Comparison of ENCODE assay signal across 19 mouse cellular contexts in the genomic region with DNA sequence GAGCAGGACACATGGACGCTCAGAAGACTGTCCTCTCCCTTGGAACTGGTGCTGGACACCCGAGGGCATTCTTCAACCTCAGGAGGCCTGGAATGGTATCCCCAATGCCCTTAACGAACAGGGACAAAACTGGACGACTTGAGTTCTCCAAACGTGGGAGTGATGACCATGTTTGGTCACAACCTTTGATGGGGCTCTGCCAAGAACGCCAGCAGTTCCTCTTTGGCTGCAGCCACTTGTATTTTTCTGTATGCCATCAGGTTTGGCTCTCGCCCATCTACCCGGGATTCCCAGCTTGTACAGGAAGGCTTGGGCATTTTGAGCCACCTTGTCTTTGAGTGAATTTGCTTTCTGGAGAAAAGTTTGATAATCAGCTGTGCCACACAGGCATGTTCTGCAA. TPM values are rescaled to one million over a fixed set of nuclear protein-coding genes. Genes with fewer than 3 reads are reported as not detected.
DNase-seq lines count a peak whose midpoint lies in the region; ATAC-seq and TF ChIP-seq lines count a peak whose summit lies in the region.
"Had no signal": no experiment of that assay in that cellular context is flagged by ENCODE, and none has a peak within 500 bp of the region (broad histone marks: within the 10 kb centered on the region; RNA-seq: fewer than 3 reads in every experiment).

No protein-coding gene starts in this region.

- DNase-seq in heart, postnatal 0 days (ENCODE audit: low spot score), result no peak
- DNase-seq in heart, adult 8-10 months (ENCODE audit: low spot score), result no peak
- DNase-seq in cerebellum, adult 2 months, result peak; percentile 82 to 86
- no peak for DNase-seq in embryonic facial prominence, embryonic 10.5 days (ENCODE audit: low spot score)
- DNase-seq: adrenal gland, adult 2 months; gastrocnemius, postnatal 36 days; kidney, adult 8-10 months; thymus, postnatal 25 days had no signal

- H3K4me2 ChIP-seq in heart, postnatal 0 days (ENCODE audit: low read depth, low read length), result no peak overlapping the region
- H3K4me2 ChIP-seq in intestine, postnatal 0 days (replicated peaks; ENCODE audit: low read depth), result peak overlapping the region; percentile 38; the same call in 1 of the 2 replicates
- no peak overlapping the region for H3K4me2 ChIP-seq in kidney, embryonic 14.5 days (replicated peaks; ENCODE audit: low read depth, low read length)
- H3K4me2 ChIP-seq: embryonic facial prominence, embryonic 13.5 days; forebrain, embryonic 12.5 days; hindbrain, embryonic 13.5 days had no signal

- no peaks in the 10 kb centered on the region for H3K36me3 ChIP-seq in heart, postnatal 0 days (replicated peaks; ENCODE audit: control insufficient read depth, insufficient read depth, low read length)
- no peaks in the 10 kb centered on the region for H3K36me3 ChIP-seq in intestine, postnatal 0 days (ENCODE audit: control insufficient read depth, insufficient read depth)
- no peaks in the 10 kb centered on the region for H3K36me3 ChIP-seq in kidney, embryonic 14.5 days (ENCODE audit: control insufficient read depth, insufficient read depth, low read length)
- no peaks in the 10 kb centered on the region for H3K36me3 ChIP-seq in embryonic facial prominence, embryonic 10.5 days (replicated peaks)
- H3K36me3 ChIP-seq: embryonic facial prominence, embryonic 13.5 days; forebrain, embryonic 12.5 days; hindbrain, embryonic 13.5 days had no signal

- H3K9me3 ChIP-seq in heart, postnatal 0 days (replicated peaks; ENCODE audit: control insufficient read depth, low read length), result no peaks in the 10 kb centered on the region
- no peaks in the 10 kb centered on the region for H3K9me3 ChIP-seq in intestine, postnatal 0 days (ENCODE audit: control insufficient read depth)
- no peaks in the 10 kb centered on the region for H3K9me3 ChIP-seq in kidney, embryonic 14.5 days (ENCODE audit: control insufficient read depth, low read length)
- H3K9me3 ChIP-seq in embryonic facial prominence, embryonic 10.5 days, result no peaks in the 10 kb centered on the region
- H3K9me3 ChIP-seq: embryonic facial prominence, embryonic 13.5 days; forebrain, embryonic 12.5 days; hindbrain, embryonic 13.5 days; megakaryocyte, embryonic 14.5 days had no signal

- TF ChIP-seq POLR2A in cerebellum, adult 2 months (IDR thresholded peaks at IDR 0.05; ENCODE audit: borderline replicate concordance, insufficient read depth, low read length), result no peak

- 0 out of 2 replicates have a peak overlapping the region, but pooled peaks have one; percentile 26 for H3K27ac ChIP-seq in heart, postnatal 0 days (ENCODE audit: low read depth)
- no peak overlapping the region for H3K27ac ChIP-seq in cerebellum, adult 2 months (ENCODE audit: insufficient read depth, low read length)
- no peak overlapping the region for H3K27ac ChIP-seq in intestine, postnatal 0 days (ENCODE audit: low read depth, low read length)
- H3K27ac ChIP-seq in kidney, embryonic 14.5 days (ENCODE audit: low read depth, low read length), result no peak overlapping the region
- no peak overlapping the region for H3K27ac ChIP-seq in embryonic facial prominence, embryonic 10.5 days (replicated peaks)
- H3K27ac ChIP-seq: embryonic facial prominence, embryonic 13.5 days; forebrain, embryonic 12.5 days; hindbrain, embryonic 13.5 days had no signal

- 42% methylated on average over 8 of the region's 8 CpGs for WGBS in heart, postnatal 0 days
- 13% methylated on average over 8 of the region's 8 CpGs for WGBS in cerebellum, adult 2 months
- WGBS in intestine, postnatal 0 days, result 72% methylated on average over 8 of the region's 8 CpGs
- 71% methylated on average over 8 of the region's 8 CpGs for WGBS in kidney, embryonic 14.5 days
- WGBS in embryonic facial prominence, embryonic 10.5 days, result 86% methylated on average over 8 of the region's 8 CpGs

- peaks cover 25% of the 10 kb centered on the region for H3K4me1 ChIP-seq in heart, postnatal 0 days (ENCODE audit: control insufficient read depth, insufficient read depth)
- H3K4me1 ChIP-seq in cerebellum, adult 2 months (ENCODE audit: control insufficient read depth, insufficient read depth, low read length), result peaks cover 24% of the 10 kb centered on the region
- H3K4me1 ChIP-seq in intestine, postnatal 0 days (replicated peaks; ENCODE audit: control insufficient read depth, insufficient read depth, low read length), result no peaks in the 10 kb centered on the region; the same call in 1 of the 2 replicates
- no peaks in the 10 kb centered on the region for H3K4me1 ChIP-seq in kidney, embryonic 14.5 days (ENCODE audit: control insufficient read depth, insufficient read depth, low read length)
- H3K4me1 ChIP-seq in embryonic facial prominence, embryonic 10.5 days, result peaks cover 12% of the 10 kb centered on the region

- no peak overlapping the region for H3K4me3 ChIP-seq in heart, postnatal 0 days (ENCODE audit: low read depth, low read length)
- H3K4me3 ChIP-seq in cerebellum, adult 2 months (replicated peaks; ENCODE audit: insufficient read depth, low read depth, low read length), result no peak overlapping the region
- H3K4me3 ChIP-seq in intestine, postnatal 0 days (ENCODE audit: low read depth, low read length), result no peak overlapping the region
- H3K4me3 ChIP-seq in kidney, embryonic 14.5 days (ENCODE audit: low read length), result no peak overlapping the region
- no peak overlapping the region for H3K4me3 ChIP-seq in embryonic facial prominence, embryonic 10.5 days
- H3K4me3 ChIP-seq: embryonic facial prominence, embryonic 13.5 days; forebrain, embryonic 12.5 days; hindbrain, embryonic 13.5 days; megakaryocyte, embryonic 14.5 days had no signal

- no peak for TF ChIP-seq EP300 in heart, postnatal 0 days (IDR thresholded peaks at IDR 0.05; ENCODE audit: low read depth)

- no peak for ATAC-seq in heart, postnatal 0 days (ENCODE audit: insufficient read depth, low read depth)
- peak; percentile 17; the same call in 1 of the 2 replicates for ATAC-seq in cerebellum, adult (ENCODE audit: insufficient number of reproducible peaks, low FRiP score, low TSS enrichment)
- ATAC-seq in intestine, postnatal 0 days, result no peak
- no peak for ATAC-seq in kidney, embryonic 14.5 days (ENCODE audit: low FRiP score, low TSS enrichment)
- ATAC-seq: Patski had no signal

- no peak for TF ChIP-seq CTCF in heart, postnatal 0 days (IDR thresholded peaks at IDR 0.05; ENCODE audit: low read depth)
- no peak for TF ChIP-seq CTCF in cerebellum, adult 2 months (IDR thresholded peaks at IDR 0.05; ENCODE audit: borderline replicate concordance, insufficient read depth, low read depth, low read length)
- TF ChIP-seq CTCF in intestine, postnatal 0 days (IDR thresholded peaks at IDR 0.05; ENCODE audit: low read depth), result no peak

- no peak overlapping the region for H3K9ac ChIP-seq in heart, postnatal 0 days (replicated peaks; ENCODE audit: low read depth, low read length)
- H3K9ac ChIP-seq in intestine, postnatal 0 days (ENCODE audit: low read depth, low read length), result no peak overlapping the region
- H3K9ac ChIP-seq in kidney, embryonic 14.5 days (ENCODE audit: low read depth, low read length), result no peak overlapping the region
- H3K9ac ChIP-seq: embryonic facial prominence, embryonic 13.5 days; forebrain, embryonic 12.5 days; hindbrain, embryonic 13.5 days had no signal

- no peaks in the 10 kb centered on the region; the same call in 1 of the 2 replicates for H3K27me3 ChIP-seq in heart, postnatal 0 days (ENCODE audit: control insufficient read depth, insufficient read depth, low read length)
- no peaks in the 10 kb centered on the region for H3K27me3 ChIP-seq in cerebellum, adult 2 months (ENCODE audit: control insufficient read depth, insufficient read depth, low read length)
- no peaks in the 10 kb centered on the region for H3K27me3 ChIP-seq in intestine, postnatal 0 days (replicated peaks; ENCODE audit: control insufficient read depth, insufficient read depth, low read length)
- H3K27me3 ChIP-seq in kidney, embryonic 14.5 days (ENCODE audit: control insufficient read depth, insufficient read depth, low read length), result no peaks in the 10 kb centered on the region
- no peaks in the 10 kb centered on the region for H3K27me3 ChIP-seq in embryonic facial prominence, embryonic 10.5 days (replicated peaks; ENCODE audit: low read depth, poor library complexity, severe bottlenecking)
- H3K27me3 ChIP-seq: CH12.LX; embryonic facial prominence, embryonic 13.5 days; forebrain, embryonic 12.5 days; hindbrain, embryonic 13.5 days; Patski had no signal

RNA-seq across cellular contexts. Expression of a gene that starts 8.0 kb away (rescaled TPM):
- total RNA-seq in heart, postnatal 0 days (2014; rRNA removed; ENCODE audit: low replicate concordance), result not detected in 2 replicates
- polyA plus RNA-seq in heart, postnatal 0 days (2015; fragmentation: Nextera tagmentation; extraction: Ambion mirVana), result 0.10 TPM in 1 of 2 replicates, not detected in the other
- not detected for total RNA-seq in heart, adult 8-10 months (2022)
- 1.7 and 3.0 TPM in 2 replicates for polyA plus RNA-seq in cerebellum, adult 2 months (2012; rRNA removed)
- not detected in 2 replicates for polyA plus RNA-seq in intestine, postnatal 0 days (2015; fragmentation: Nextera tagmentation; extraction: Ambion mirVana)
- polyA plus RNA-seq in kidney, embryonic 14.5 days (2014; fragmentation: Nextera tagmentation; extraction: Ambion mirVana), result 0.11 TPM in 1 of 2 replicates, not detected in the other
- 0.24 and 0.70 TPM in 2 replicates for polyA plus RNA-seq in embryonic facial prominence, embryonic 10.5 days (2016; fragmentation: Nextera tagmentation; extraction: Ambion mirVana)
- total RNA-seq: adrenal gland, adult 2 months; CH12.LX; gastrocnemius, postnatal 36 days; liver, adult 2 months; neutrophil, adult 5-6 weeks had no signal
- polyA plus RNA-seq: liver, adult 2 months; Patski had no signal

RNA-seq across cellular contexts. Expression of a gene that starts 20.3 kb away (rescaled TPM):
- total RNA-seq in heart, postnatal 0 days (2014; rRNA removed; ENCODE audit: low replicate concordance), result 27.7 and 29.9 TPM in 2 replicates
- 11.8 and 13.2 TPM in 2 replicates for polyA plus RNA-seq in heart, postnatal 0 days (2015; fragmentation: Nextera tagmentation; extraction: Ambion mirVana)
- 10 to 100 TPM; 13.2 to 16.2 (median 13.9) TPM for total RNA-seq in heart, adult 8-10 months (2022)
- 94.9 and 107 TPM in 2 replicates for polyA plus RNA-seq in cerebellum, adult 2 months (2012; rRNA removed)
- 9.8 and 9.9 TPM in 2 replicates for polyA plus RNA-seq in intestine, postnatal 0 days (2015; fragmentation: Nextera tagmentation; extraction: Ambion mirVana)
- 8.0 and 20.2 TPM in 2 replicates for polyA plus RNA-seq in kidney, embryonic 14.5 days (2014; fragmentation: Nextera tagmentation; extraction: Ambion mirVana)
- 26.3 and 27.3 TPM in 2 replicates for polyA plus RNA-seq in embryonic facial prominence, embryonic 10.5 days (2016; fragmentation: Nextera tagmentation; extraction: Ambion mirVana)

RNA-seq across cellular contexts. Expression of a gene that starts 59.8 kb away (rescaled TPM):
- total RNA-seq in heart, postnatal 0 days (2014; rRNA removed; ENCODE audit: low replicate concordance), result 80.9 and 89.3 TPM in 2 replicates
- 52.0 and 53.1 TPM in 2 replicates for polyA plus RNA-seq in heart, postnatal 0 days (2015; fragmentation: Nextera tagmentation; extraction: Ambion mirVana)
- 10 to 100 TPM; 29.5 to 31.1 (median 29.9) TPM for total RNA-seq in heart, adult 8-10 months (2022)
- polyA plus RNA-seq in cerebellum, adult 2 months (2012; rRNA removed), result 61.9 and 64.4 TPM in 2 replicates
- 38.3 and 40.8 TPM in 2 replicates for polyA plus RNA-seq in intestine, postnatal 0 days (2015; fragmentation: Nextera tagmentation; extraction: Ambion mirVana)
- polyA plus RNA-seq in kidney, embryonic 14.5 days (2014; fragmentation: Nextera tagmentation; extraction: Ambion mirVana), result 169 and 211 TPM in 2 replicates
- polyA plus RNA-seq in embryonic facial prominence, embryonic 10.5 days (2016; fragmentation: Nextera tagmentation; extraction: Ambion mirVana), result 219 and 223 TPM in 2 replicates

Comparison
In these comparisons a context has a peak if more than half of its experiments do, and no peak if none do; other contexts are left out.
1. DNase-seq: peak in cerebellum, adult 2 months (2 of 2); none in heart, postnatal 0 days (single experiment), heart, adult 8-10 months (single experiment) and embryonic facial prominence, embryonic 10.5 days (single experiment).